Mouse (Mus musculus) MEL (cell line): ENCODE data around the gene Spcs2. TPM values are rescaled to one million over a fixed set of nuclear protein-coding genes. Genes with fewer than 3 reads are reported as not detected.

Experiments used
- DNase-seq: peaks from one replicate; pipeline ENCODE4 v3.0.0; 2011; ENCODE audit warnings: low read depth, low spot score
- H3K27ac ChIP-seq: 2 replicates; pipeline ENCODE4 v1.5.1; 2012; ENCODE audit warnings: low read depth, mild to moderate bottlenecking, control low read depth, low read length, moderate library complexity; ENCODE audit not compliant: control insufficient read depth
- H3K27me3 ChIP-seq, 2 experiments: fragments of 150-350 bp in 1 of 2; sonication (generic) in 1 of 2; 2 replicates each; pipeline ENCODE4 v1.6.1; 2012; ENCODE audit warnings: low read length in 2 of 2, mild to moderate bottlenecking in 2 of 2, improper control_type of control experiment in 1 of 2, moderate library complexity in 1 of 2; ENCODE audit not compliant: insufficient read depth in 2 of 2, control insufficient read depth in 1 of 2
- H3K36me3 ChIP-seq, 2 experiments: 2 replicates each; pipeline ENCODE4 v1.6.1; 2012 to 2014; ENCODE audit warnings: low read length in 2 of 2, improper control_type of control experiment in 1 of 2, inconsistent platforms in 1 of 2, mild to moderate bottlenecking in 1 of 2; ENCODE audit not compliant: insufficient read depth in 2 of 2, control insufficient read depth in 1 of 2
- H3K4me1 ChIP-seq, 2 experiments: fragments of 150-350 bp in 1 of 2; sonication (generic) in 1 of 2; 2 replicates each; pipeline ENCODE4 v1.6.1; 2012; ENCODE audit warnings: low read length in 2 of 2, improper control_type of control experiment in 1 of 2, mild to moderate bottlenecking in 1 of 2; ENCODE audit not compliant: insufficient read depth in 2 of 2, control insufficient read depth in 1 of 2
- H3K4me3 ChIP-seq, 2 experiments: fragments of 150-350 bp in 1 of 2; sonication (generic) in 1 of 2; 2 replicates each; pipeline ENCODE4 v1.5.1; 2012; ENCODE audit warnings: low read depth in 2 of 2, low read length in 2 of 2, mild to moderate bottlenecking in 2 of 2, moderate library complexity in 2 of 2, control low read depth in 1 of 2, improper control_type of control experiment in 1 of 2; ENCODE audit not compliant: control insufficient read depth in 1 of 2, insufficient read depth in 1 of 2
- H3K79me2 ChIP-seq: 2 replicates; pipeline ENCODE4 v1.6.1; 2012; ENCODE audit warnings: mild to moderate bottlenecking, low read length, moderate library complexity; ENCODE audit not compliant: control insufficient read depth, poor library complexity, insufficient read depth
- H3K9ac ChIP-seq: 2 replicates; pipeline ENCODE4 v1.6.1; 2012; ENCODE audit warnings: low read depth, mild to moderate bottlenecking, control low read depth, low read length, moderate library complexity; ENCODE audit not compliant: control insufficient read depth, poor library complexity, severe bottlenecking
- H3K9me3 ChIP-seq: fragments of 150-350 bp; sonication (generic); replicated peaks from 2 replicates; pipeline ENCODE4 v1.6.1; 2012; ENCODE audit warnings: mild to moderate bottlenecking, low read length, improper control_type of control experiment, moderate library complexity; ENCODE audit not compliant: insufficient read depth
- CHD1 ChIP-seq: IDR thresholded peaks from 2 replicates; pipeline ENCODE4 v1.6.1; 2012; ENCODE audit warnings: low read depth, mild to moderate bottlenecking, inconsistent platforms, low read length, improper control_type of control experiment
- CHD2 ChIP-seq: IDR thresholded peaks from 2 replicates; pipeline ENCODE4 v1.6.1; 2011; ENCODE audit warnings: low read length, improper control_type of control experiment
- CTCF ChIP-seq, 3 experiments: IDR thresholded peaks in 2 of 3; conservative IDR thresholded peaks in 1 of 3; 2 replicates each; pipeline ENCODE4 v1.5.1; 2011 to 2012; ENCODE audit warnings: low read length in 3 of 3, low read depth in 2 of 3, mild to moderate bottlenecking in 2 of 3, improper control_type of control experiment in 1 of 3, inconsistent platforms in 1 of 3, mixed read lengths in 1 of 3, moderate library complexity in 1 of 3; ENCODE audit not compliant: control insufficient read depth in 1 of 3, insufficient read depth in 1 of 3, poor library complexity in 1 of 3, severe bottlenecking in 1 of 3
- ELF1 ChIP-seq: IDR thresholded peaks from 2 replicates; pipeline ENCODE4 v1.6.1; 2014; ENCODE audit warnings: low read depth, mild to moderate bottlenecking, inconsistent platforms, low read length, improper control_type of control experiment, moderate library complexity
- ETS1 ChIP-seq: IDR thresholded peaks from 2 replicates; pipeline ENCODE4 v1.6.1; 2012; ENCODE audit warnings: low read depth, mild to moderate bottlenecking, inconsistent platforms, low read length, improper control_type of control experiment, moderate library complexity
- GABPA ChIP-seq: IDR thresholded peaks from 2 replicates; pipeline ENCODE4 v1.6.1; 2012; ENCODE audit warnings: low read depth, mild to moderate bottlenecking, inconsistent platforms, low read length, improper control_type of control experiment, moderate library complexity
- KAT2A ChIP-seq: conservative IDR thresholded peaks from 2 replicates; pipeline ENCODE4 v1.6.1; 2012; ENCODE audit warnings: low read depth, low read length, improper control_type of control experiment, inconsistent platforms
- MAX ChIP-seq: IDR thresholded peaks from 2 replicates; pipeline ENCODE4 v1.6.1; 2011; ENCODE audit warnings: low read length, improper control_type of control experiment
- MEF2A ChIP-seq: IDR thresholded peaks from 2 replicates; pipeline ENCODE4 v1.6.1; 2014; ENCODE audit warnings: low read depth, mild to moderate bottlenecking, inconsistent platforms, low read length, improper control_type of control experiment; ENCODE audit not compliant: poor library complexity, insufficient replicate concordance, severe bottlenecking; ENCODE audit errors: extremely low read depth
- MXI1 ChIP-seq: IDR thresholded peaks from 2 replicates; pipeline ENCODE4 v1.6.1; 2011; ENCODE audit warnings: mild to moderate bottlenecking, low read depth, low read length, improper control_type of control experiment
- MYB ChIP-seq: IDR thresholded peaks from 2 replicates; pipeline ENCODE4 v1.6.1; 2011; ENCODE audit warnings: mild to moderate bottlenecking, low read depth, low read length, improper control_type of control experiment
- POLR2A ChIP-seq, 2 experiments: IDR thresholded peaks; 2 replicates each; pipeline ENCODE4 v1.6.1; 2011 to 2012; ENCODE audit warnings: low read length in 2 of 2, mild to moderate bottlenecking in 2 of 2, control low read depth in 1 of 2, improper control_type of control experiment in 1 of 2, low read depth in 1 of 2, moderate library complexity in 1 of 2; ENCODE audit not compliant: control insufficient read depth in 1 of 2, insufficient read depth in 1 of 2, poor library complexity in 1 of 2
- POLR2AphosphoS2 ChIP-seq: IDR thresholded peaks from 2 replicates; pipeline ENCODE4 v1.6.1; 2011; ENCODE audit warnings: low read length, improper control_type of control experiment
- RAD21 ChIP-seq: IDR thresholded peaks from 2 replicates; pipeline ENCODE4 v1.6.1; 2011; ENCODE audit warnings: mild to moderate bottlenecking, low read depth, low read length, improper control_type of control experiment
- USF1 ChIP-seq: IDR thresholded peaks from 2 replicates; pipeline ENCODE4 v1.6.1; 2014; ENCODE audit warnings: low read depth, mild to moderate bottlenecking, inconsistent platforms, low read length, improper control_type of control experiment, moderate library complexity
- USF2 ChIP-seq, 2 experiments: IDR thresholded peaks; 2 replicates each; pipeline ENCODE4 v1.6.1; 2011 to 2012; ENCODE audit warnings: improper control_type of control experiment in 2 of 2, low read length in 2 of 2, borderline replicate concordance in 1 of 2, inconsistent platforms in 1 of 2, low read depth in 1 of 2, mild to moderate bottlenecking in 1 of 2; ENCODE audit not compliant: insufficient read depth in 1 of 2
- ZC3H11A ChIP-seq: IDR thresholded peaks from 2 replicates; pipeline ENCODE4 v1.6.1; 2012; ENCODE audit warnings: low read depth, mild to moderate bottlenecking, inconsistent platforms, low read length, improper control_type of control experiment
- ZKSCAN1 ChIP-seq: IDR thresholded peaks from 2 replicates; pipeline ENCODE4 v1.6.1; 2012; ENCODE audit warnings: low read depth, mild to moderate bottlenecking, inconsistent platforms, low read length, improper control_type of control experiment, moderate library complexity
- ZMIZ1 ChIP-seq: IDR thresholded peaks from 2 replicates; pipeline ENCODE4 v1.6.1; 2012; ENCODE audit warnings: low read depth, mild to moderate bottlenecking, inconsistent platforms, low read length, improper control_type of control experiment, moderate library complexity
- ZNF384 ChIP-seq: IDR thresholded peaks from 2 replicates; pipeline ENCODE4 v1.6.1; 2012; ENCODE audit warnings: low read depth, mild to moderate bottlenecking, inconsistent platforms, low read length, improper control_type of control experiment
- polyA plus RNA-seq, 2 experiments: library from polyadenylated mRNA; stranded (reverse) in 1 of 2; unstranded in 1 of 2; fragments of >175 nt in 1 of 2; fragments of >200 nt in 1 of 2; gene quantifications; 2 replicates each; pipeline versions ENCODE4 v1.2.1 to v1.2.4; 2012; ENCODE audit warnings: low replicate concordance in 2 of 2, low read depth in 1 of 2; ENCODE audit not compliant: insufficient read length in 2 of 2, insufficient read depth in 1 of 2, missing spikeins in 1 of 2
- total RNA-seq: library from RNA; depleted of rRNA; stranded (reverse); fragments of 300-350 nt; gene quantifications from 2 replicates; pipeline ENCODE4 v1.2.3, GENCODE M21; 2012

The Spcs2 gene
- total and polyA plus RNA-seq, 3 experiments: 152 to 241 TPM; not detected in 1

- no peak for TF ChIP-seq CTCF (IDR thresholded peaks at IDR 0.05 in 2 of 3, conservative IDR thresholded peaks at IDR 0.05 in 1 of 3; ENCODE audit: control insufficient read depth in 1 of 3, insufficient read depth in 1 of 3, low read depth in 2 of 3, low read length in 3 of 3, poor library complexity in 1 of 3, severe bottlenecking in 1 of 3)
- no peak overlapping the region for H3K27ac ChIP-seq
- peaks cover 2 to 43% of the 10 kb centered on the region in 2 experiments; a peak in 3 of 4 replicates for H3K36me3 ChIP-seq
- H3K9ac ChIP-seq: no peak overlapping the region
- H3K9me3 ChIP-seq: no peaks in the 10 kb centered on the region
- H3K27me3 ChIP-seq: no peaks in the 10 kb centered on the region
- H3K79me2 ChIP-seq: peaks cover 21% of the 10 kb centered on the region
- H3K4me3 ChIP-seq: no peak overlapping the region
- DNase-seq: no peak
- no peaks in the 10 kb centered on the region for H3K4me1 ChIP-seq
Measured at GRCm38 (mm10) chr7:99850534-99850933, 12.7 kb downstream of the Spcs2 start.

GRCm38 (mm10) chr7:99845533-99846236 lies 17.6 kb downstream of the Spcs2 start:
- peaks cover 0 to 49% of the 10 kb centered on the region in 2 experiments; a peak in 3 of 4 replicates for H3K36me3 ChIP-seq
- H3K27me3 ChIP-seq: no peaks in the 10 kb centered on the region
- H3K79me2 ChIP-seq: peaks cover 2% of the 10 kb centered on the region; the same call in 1 of the 2 replicates
- no peaks in the 10 kb centered on the region for H3K9me3 ChIP-seq
- H3K9ac ChIP-seq: no peak overlapping the region
- H3K4me3 ChIP-seq: no peak overlapping the region
- TF ChIP-seq ZNF384: no peak
- no peak for TF ChIP-seq MEF2A
- H3K27ac ChIP-seq: no peak overlapping the region
- DNase-seq: no peak
- H3K4me1 ChIP-seq: no peaks in the 10 kb centered on the region

GRCm38 (mm10) chr7:99838241-99838640 lies 25.0 kb downstream of the Spcs2 start:
- no peak overlapping the region for H3K9ac ChIP-seq
- no peaks in the 10 kb centered on the region for H3K79me2 ChIP-seq
- no peak overlapping the region for H3K27ac ChIP-seq
- H3K4me3 ChIP-seq: no peak overlapping the region
- H3K36me3 ChIP-seq: peaks cover 0 to 24% of the 10 kb centered on the region in 2 experiments; a peak in 2 of 4 replicates
- no peak for TF ChIP-seq ELF1
- TF ChIP-seq RAD21: no peak
- no peak for TF ChIP-seq POLR2A (IDR thresholded peaks at IDR 0.05; ENCODE audit: control insufficient read depth in 1 of 2, insufficient read depth in 1 of 2, low read depth in 1 of 2, low read length in 2 of 2, poor library complexity in 1 of 2)
- TF ChIP-seq MAX: no peak
- TF ChIP-seq ZC3H11A: no peak
- no peak for TF ChIP-seq GABPA
- no peak for TF ChIP-seq USF1
- TF ChIP-seq CHD1: no peak
- TF ChIP-seq ETS1: no peak
- TF ChIP-seq CHD2: no peak
- no peak for TF ChIP-seq CTCF (IDR thresholded peaks at IDR 0.05 in 2 of 3, conservative IDR thresholded peaks at IDR 0.05 in 1 of 3; ENCODE audit: control insufficient read depth in 1 of 3, insufficient read depth in 1 of 3, low read depth in 2 of 3, low read length in 3 of 3, poor library complexity in 1 of 3, severe bottlenecking in 1 of 3)
- TF ChIP-seq USF2 (IDR thresholded peaks at IDR 0.05; ENCODE audit: borderline replicate concordance in 1 of 2, insufficient read depth in 1 of 2, low read depth in 1 of 2, low read length in 2 of 2): no peak
- TF ChIP-seq KAT2A: no peak
- no peak for TF ChIP-seq ZNF384
- TF ChIP-seq MYB: no peak
- TF ChIP-seq ZMIZ1: no peak
- TF ChIP-seq MXI1: no peak
- no peak for TF ChIP-seq ZKSCAN1
- no peak for TF ChIP-seq POLR2AphosphoS2
- no peak for DNase-seq
- H3K27me3 ChIP-seq: no peaks in the 10 kb centered on the region
- H3K4me1 ChIP-seq: no peaks in the 10 kb centered on the region
- H3K9me3 ChIP-seq: no peaks in the 10 kb centered on the region
